Mouse (Mus musculus) brain, embryonic 14.5 days (tissue): Measurements from ENCODE around the gene Hspa1a.

Experiments
- CTCF ChIP-seq: fragments of 200-500 bp; IDR thresholded peaks from 2 replicates; pipeline ENCODE4 v1.5.1; 2012; ENCODE audit warnings: inconsistent platforms, mild to moderate bottlenecking, moderate library complexity, borderline replicate concordance; ENCODE audit not compliant: insufficient read depth, insufficient read length; ENCODE audit errors: extremely low read depth
- POLR2A ChIP-seq: fragments of 200-500 bp; IDR thresholded peaks from 2 replicates; pipeline ENCODE4 v1.6.1; 2012; ENCODE audit warnings: mild to moderate bottlenecking, inconsistent platforms, borderline replicate concordance; ENCODE audit not compliant: poor library complexity, insufficient read depth, insufficient read length, severe bottlenecking; ENCODE audit errors: extremely low read depth

- TF ChIP-seq CTCF (no peak), POLR2A (no peak)
Measured at GRCm38 (mm10) chr17:35019894-35020293, 47.9 kb upstream of the Hspa1a start.
